Mouse (Mus musculus): ENCODE data around the gene Omp. TPM values are rescaled to one million over a fixed set of nuclear protein-coding genes. Genes with fewer than 3 reads are reported as not detected.

The Omp gene
- total and polyA plus RNA-seq, 2 experiments from 2014 or later = 0.47 to 0.49 TPM

- ATAC-seq = no peak; the same call in 1 of the 2 replicates
- Histone ChIP-seq H3K4me1 (ENCODE audit: insufficient read depth, low read length) (peaks cover 14% of the 10 kb centered on the region), H3K27ac (peak overlapping the region; percentile 58; the same call in 1 of the 2 replicates), H3K9me3 (ENCODE audit: low read length) (no peaks in the 10 kb centered on the region), H3K4me2 (ENCODE audit: low read depth, low read length) (peak overlapping the region; percentile 87), H3K9ac (replicated peaks; ENCODE audit: low read length) (peak overlapping the region; percentile 79), H3K36me3 (ENCODE audit: insufficient read depth, low read length) (no peaks in the 10 kb centered on the region), H3K4me3 (ENCODE audit: low read length) (peak overlapping the region; percentile 88), H3K27me3 (ENCODE audit: insufficient read depth, low read length) (no peaks in the 10 kb centered on the region)
- no peak for TF ChIP-seq CTCF (IDR thresholded peaks at IDR 0.05; ENCODE audit: low read depth)
- no peak for DNase-seq (ENCODE audit: low spot score)
- WGBS = under 1% methylated on average over 9 of the region's 9 CpGs
These were observed 32.2 kb upstream of the Omp start for GRCm38 (mm10) chr7:98177566-98177928.

- no peak for DNase-seq (ENCODE audit: low spot score)
- no peak for TF ChIP-seq CTCF (IDR thresholded peaks at IDR 0.05; ENCODE audit: low read depth)
- Histone ChIP-seq H3K36me3 (ENCODE audit: insufficient read depth, low read length) (no peaks in the 10 kb centered on the region), H3K4me3 (ENCODE audit: low read length) (peak overlapping the region; percentile 88), H3K27me3 (ENCODE audit: insufficient read depth, low read length) (no peaks in the 10 kb centered on the region), H3K27ac (no peak overlapping the region), H3K4me1 (ENCODE audit: insufficient read depth, low read length) (peaks cover 14% of the 10 kb centered on the region), H3K4me2 (ENCODE audit: low read depth, low read length) (peak overlapping the region; percentile 87), H3K9me3 (ENCODE audit: low read length) (no peaks in the 10 kb centered on the region), H3K9ac (replicated peaks; ENCODE audit: low read length) (peak overlapping the region; percentile 79)
- ATAC-seq = no peak; the same call in 1 of the 2 replicates
- 49% methylated on average over 2 of the region's 2 CpGs for WGBS
These were observed 31.8 kb upstream of the Omp start for GRCm38 (mm10) chr7:98177071-98177485.

GRCm38 (mm10) chr7:98176322-98177070, 31.2 kb upstream of the Omp start:
- 67% methylated on average over 8 of the region's 8 CpGs for WGBS
- Histone ChIP-seq H3K4me2 (ENCODE audit: low read depth, low read length) (peak overlapping the region; percentile 87), H3K9ac (replicated peaks; ENCODE audit: low read length) (peak overlapping the region; percentile 79), H3K36me3 (ENCODE audit: insufficient read depth, low read length) (no peaks in the 10 kb centered on the region), H3K9me3 (ENCODE audit: low read length) (no peaks in the 10 kb centered on the region), H3K4me3 (ENCODE audit: low read length) (peak overlapping the region; percentile 88), H3K4me1 (ENCODE audit: insufficient read depth, low read length) (peaks cover 14% of the 10 kb centered on the region), H3K27me3 (ENCODE audit: insufficient read depth, low read length) (no peaks in the 10 kb centered on the region), H3K27ac (no peak overlapping the region)
- ATAC-seq = no peak
- TF ChIP-seq CTCF (IDR thresholded peaks at IDR 0.05; ENCODE audit: low read depth) = no peak
- no peak for DNase-seq (ENCODE audit: low spot score)

- Histone ChIP-seq H3K4me2 (ENCODE audit: low read depth, low read length) (no peak overlapping the region), H3K9ac (replicated peaks; ENCODE audit: low read length) (no peak overlapping the region), H3K27me3 (ENCODE audit: insufficient read depth, low read length) (no peaks in the 10 kb centered on the region), H3K36me3 (ENCODE audit: insufficient read depth, low read length) (no peaks in the 10 kb centered on the region), H3K9me3 (ENCODE audit: low read length) (no peaks in the 10 kb centered on the region), H3K4me1 (ENCODE audit: insufficient read depth, low read length) (peaks cover 14% of the 10 kb centered on the region), H3K4me3 (ENCODE audit: low read length) (no peak overlapping the region), H3K27ac (no peak overlapping the region)
- 86% methylated on average over 4 of the region's 4 CpGs for WGBS
- TF ChIP-seq CTCF (IDR thresholded peaks at IDR 0.05; ENCODE audit: low read depth) = no peak
- ATAC-seq (no peak), DNase-seq (ENCODE audit: low spot score) (no peak)
These were observed 29.8 kb upstream of the Omp start for GRCm38 (mm10) chr7:98174883-98175755.

- no peaks in the 10 kb centered on the region for H3K36me3 ChIP-seq (ENCODE audit: insufficient read depth, low read length)
- no peak overlapping the region for H3K27ac ChIP-seq
- ATAC-seq (no peak), DNase-seq (ENCODE audit: low spot score) (no peak)
- no peaks in the 10 kb centered on the region for H3K9me3 ChIP-seq (ENCODE audit: low read length)
- 55% methylated on average over 4 of the region's 4 CpGs for whole genome bisulfite sequencing
- no peak overlapping the region for H3K4me2 ChIP-seq (ENCODE audit: low read depth, low read length)
- H3K4me3 ChIP-seq (ENCODE audit: low read length) = no peak overlapping the region
- TF ChIP-seq CTCF (IDR thresholded peaks at IDR 0.05; ENCODE audit: low read depth) = no peak
- H3K9ac ChIP-seq (replicated peaks; ENCODE audit: low read length) = no peak overlapping the region
- peaks cover 14% of the 10 kb centered on the region for H3K4me1 ChIP-seq (ENCODE audit: insufficient read depth, low read length)
- no peaks in the 10 kb centered on the region for H3K27me3 ChIP-seq (ENCODE audit: insufficient read depth, low read length)
These were observed 28.1 kb upstream of the Omp start for GRCm38 (mm10) chr7:98173408-98173807.

GRCm38 (mm10) chr7:98172661-98173060, 27.4 kb upstream of the Omp start:
- Histone ChIP-seq H3K4me3 (ENCODE audit: low read length) (no peak overlapping the region), H3K4me1 (ENCODE audit: insufficient read depth, low read length) (peaks cover 14% of the 10 kb centered on the region), H3K4me2 (ENCODE audit: low read depth, low read length) (no peak overlapping the region), H3K9me3 (ENCODE audit: low read length) (no peaks in the 10 kb centered on the region), H3K27me3 (ENCODE audit: insufficient read depth, low read length) (no peaks in the 10 kb centered on the region), H3K9ac (replicated peaks; ENCODE audit: low read length) (no peak overlapping the region), H3K27ac (no peak overlapping the region), H3K36me3 (ENCODE audit: insufficient read depth, low read length) (no peaks in the 10 kb centered on the region)
- ATAC-seq (no peak), DNase-seq (ENCODE audit: low spot score) (no peak)
- 88% methylated on average over 8 of the region's 8 CpGs for WGBS
- no peak for TF ChIP-seq CTCF (IDR thresholded peaks at IDR 0.05; ENCODE audit: low read depth)
